Mouse (Mus musculus) adrenal gland, postnatal 4 days (tissue): ENCODE measurements around the gene Urm1. TPM values are rescaled to one million over a fixed set of nuclear protein-coding genes. Genes with fewer than 3 reads are reported as not detected.
"Not testable (repeated sequence)": the region's sequence is repeated elsewhere in the genome, so short reads cannot be mapped to it uniquely, and the experiment has no call there.

Source experiments
- DNase-seq, 2 experiments: peaks; one replicate each; pipeline ENCODE4 v3.0.0; 2021 to 2022; ENCODE audit warnings: low spot score in 2 of 2, mixed read lengths in 2 of 2
- total RNA-seq, 2 experiments: library from RNA; stranded (reverse); gene quantifications; 2 replicates each; pipeline ENCODE4 v1.2.3; 2021

The Urm1 gene
- total RNA-seq, 2 experiments from 2014 or later = 49.5 to 55.6 TPM

- no peak for DNase-seq
Measured at GRCm38 (mm10) chr2:29857967-29858366, 38.1 kb downstream of the Urm1 start.

GRCm38 (mm10) chr2:29858748-29859473 lies 39.0 kb downstream of the Urm1 start:
- DNase-seq = peak in 1 of 2 experiments; percentile 40

GRCm38 (mm10) chr2:29865125-29865524 lies 45.2 kb downstream of the Urm1 start:
- no peak for DNase-seq

- peak; percentile 54 to 76 for DNase-seq
Measured at GRCm38 (mm10) chr2:29868949-29869645, 49.2 kb downstream of the Urm1 start, which contains the start of gene Cercam. Cercam (plus strand) TSS chr2:29869164.

GRCm38 (mm10) chr2:29869646-29870451 lies 50.0 kb downstream of the Urm1 start:
- DNase-seq = peak in 1 of 2 experiments; percentile 23

- no peak for DNase-seq
Measured at GRCm38 (mm10) chr2:29872581-29873295, 52.9 kb downstream of the Urm1 start.

- no peak for DNase-seq
Measured at GRCm38 (mm10) chr2:29873801-29874200, 53.9 kb downstream of the Urm1 start.

- DNase-seq = no peak
Measured at GRCm38 (mm10) chr2:29878061-29878460, 58.2 kb downstream of the Urm1 start.

GRCm38 (mm10) chr2:29879191-29879590 lies 59.3 kb downstream of the Urm1 start:
- no peak for DNase-seq

- peak in 1 of 2 experiments; percentile 27 for DNase-seq
Measured at GRCm38 (mm10) chr2:29879964-29880830, 60.3 kb downstream of the Urm1 start.

GRCm38 (mm10) chr2:29886659-29887292 lies 66.9 kb downstream of the Urm1 start:
- not testable (repeated sequence) for DNase-seq

GRCm38 (mm10) chr2:29889066-29889944 lies 69.4 kb downstream of the Urm1 start, which contains the start of gene Odf2:
Odf2 (plus strand) TSS chr2:29889221.
- DNase-seq = peak; percentile 100

GRCm38 (mm10) chr2:29889991-29890833 lies 70.3 kb downstream of the Urm1 start:
- peak; percentile 77 to 84 for DNase-seq

GRCm38 (mm10) chr2:29891773-29892172 lies 71.9 kb downstream of the Urm1 start:
- DNase-seq = no peak
